7 mouse cellular contexts compared by ENCODE assay signal in the genomic region with DNA sequence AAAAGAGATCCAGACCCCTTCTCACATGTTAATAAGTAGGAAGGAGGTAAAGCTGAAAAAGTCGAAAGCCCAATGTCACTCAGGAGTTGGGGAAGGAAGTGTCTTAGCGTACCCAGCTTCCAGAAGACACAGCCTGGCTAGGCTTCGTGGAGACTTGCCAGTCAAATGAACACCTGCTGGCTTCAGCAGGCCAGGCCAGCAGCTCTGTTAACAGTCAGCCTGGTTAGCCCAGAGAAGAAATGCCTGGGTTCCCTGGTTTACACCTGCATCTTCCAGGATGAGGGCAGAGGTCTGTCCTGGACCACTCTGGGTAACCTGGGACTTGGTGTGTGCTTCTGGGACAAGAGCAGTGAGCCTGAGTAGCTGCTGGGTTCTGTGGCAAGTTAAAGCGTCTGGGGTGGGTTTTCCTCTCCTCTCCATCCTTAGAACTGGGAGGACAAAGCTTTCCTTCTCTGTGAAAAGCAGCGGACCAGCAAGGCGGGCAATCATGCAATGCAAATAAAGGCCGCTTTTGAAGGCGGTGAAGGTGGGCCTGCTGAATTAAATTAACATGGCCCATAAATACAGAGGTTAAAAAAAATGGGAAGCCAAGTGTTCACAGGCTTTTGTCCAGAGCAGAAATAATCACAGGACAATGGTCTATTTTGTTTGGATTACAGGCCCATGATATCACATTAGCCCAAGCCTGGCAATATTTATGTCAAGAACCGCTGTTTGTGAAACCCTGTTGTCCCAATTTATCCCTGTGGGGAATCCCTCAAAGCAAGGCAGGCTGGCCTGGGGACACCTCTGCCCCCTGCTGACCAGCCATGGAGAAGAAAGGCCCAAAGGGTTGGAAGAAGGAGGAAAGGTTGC.
DNase-seq lines count a peak whose midpoint lies in the region; ATAC-seq and TF ChIP-seq lines count a peak whose summit lies in the region.

No protein-coding gene starts in this region.

- TF ChIP-seq POLR2A in cerebellum, adult 2 months (IDR thresholded peaks at IDR 0.05; ENCODE audit: borderline replicate concordance, insufficient read depth, low read length): no peak

- no peak overlapping the region for H3K4me2 ChIP-seq in liver, postnatal 0 days (ENCODE audit: low read depth, low read length)
- H3K4me2 ChIP-seq in liver, embryonic 12.5 days: no peak overlapping the region
- 0 out of 2 replicates have a peak overlapping the region, but pooled peaks have one; percentile 5 for H3K4me2 ChIP-seq in hindbrain, embryonic 11.5 days (replicated peaks; ENCODE audit: low read depth, low read length)
- no peak overlapping the region for H3K4me2 ChIP-seq in intestine, embryonic 15.5 days (replicated peaks)

- H3K36me3 ChIP-seq in liver, postnatal 0 days (replicated peaks; ENCODE audit: insufficient read depth, low read length): no peaks in the 10 kb centered on the region
- no peaks in the 10 kb centered on the region for H3K36me3 ChIP-seq in liver, embryonic 12.5 days
- H3K36me3 ChIP-seq in hindbrain, embryonic 11.5 days (ENCODE audit: control insufficient read depth, insufficient read depth, low read length): no peaks in the 10 kb centered on the region
- H3K36me3 ChIP-seq in intestine, embryonic 15.5 days: no peaks in the 10 kb centered on the region

- no peak overlapping the region for H3K4me3 ChIP-seq in liver, postnatal 0 days (ENCODE audit: low read depth, low read length)
- H3K4me3 ChIP-seq in liver, embryonic 12.5 days: no peak overlapping the region
- no peak overlapping the region for H3K4me3 ChIP-seq in cerebellum, adult 2 months (replicated peaks; ENCODE audit: insufficient read depth, low read depth, low read length)
- H3K4me3 ChIP-seq in hindbrain, embryonic 11.5 days (ENCODE audit: low read depth, low read length): no peak overlapping the region
- no peak overlapping the region for H3K4me3 ChIP-seq in intestine, embryonic 15.5 days (replicated peaks)

- no peaks in the 10 kb centered on the region; the same call in 1 of the 2 replicates for H3K4me1 ChIP-seq in liver, postnatal 0 days (ENCODE audit: insufficient read depth)
- no peaks in the 10 kb centered on the region for H3K4me1 ChIP-seq in liver, embryonic 12.5 days
- H3K4me1 ChIP-seq in cerebellum, adult 2 months (ENCODE audit: control insufficient read depth, insufficient read depth, low read length): peaks cover 8% of the 10 kb centered on the region
- peaks cover 28% of the 10 kb centered on the region for H3K4me1 ChIP-seq in hindbrain, embryonic 11.5 days (replicated peaks; ENCODE audit: control insufficient read depth, insufficient read depth, low read length)
- no peaks in the 10 kb centered on the region for H3K4me1 ChIP-seq in intestine, embryonic 15.5 days (replicated peaks)

- peak; percentile 46 for TF ChIP-seq CTCF in liver, postnatal 0 days (IDR thresholded peaks at IDR 0.05; ENCODE audit: low read depth)
- TF ChIP-seq CTCF in cerebellum, adult 2 months (IDR thresholded peaks at IDR 0.05; ENCODE audit: borderline replicate concordance, insufficient read depth, low read depth, low read length): peak; percentile 22; the same call in 1 of the 2 replicates

- H3K27ac ChIP-seq in liver, postnatal 0 days (ENCODE audit: low read depth): no peak overlapping the region
- no peak overlapping the region for H3K27ac ChIP-seq in liver, embryonic 12.5 days
- no peak overlapping the region for H3K27ac ChIP-seq in cerebellum, adult 2 months (ENCODE audit: insufficient read depth, low read length)
- peak overlapping the region; percentile 79 for H3K27ac ChIP-seq in hindbrain, embryonic 11.5 days (ENCODE audit: low read depth, low read length)
- H3K27ac ChIP-seq in intestine, embryonic 15.5 days: no peak overlapping the region

- WGBS in liver, postnatal 0 days (ENCODE audit: insufficient replicate concordance): 63% methylated on average over 9 of the region's 9 CpGs
- 51% methylated on average over 9 of the region's 9 CpGs for WGBS in liver, embryonic 12.5 days (ENCODE audit: insufficient replicate concordance)
- whole genome bisulfite sequencing in cerebellum, adult 2 months: 54% methylated on average over 9 of the region's 9 CpGs
- 31% methylated on average over 9 of the region's 9 CpGs for WGBS in hindbrain, embryonic 11.5 days
- WGBS in intestine, embryonic 15.5 days: 63% methylated on average over 9 of the region's 9 CpGs

- no peak for TF ChIP-seq EP300 in liver, postnatal 0 days (IDR thresholded peaks at IDR 0.05; ENCODE audit: low read depth)

- no peak for DNase-seq in liver, postnatal 0 days
- peak; percentile 78 to 84 for DNase-seq in cerebellum, adult 2 months
- peak; percentile 57 for DNase-seq in hindbrain, embryonic 11.5 days (ENCODE audit: low spot score)
- DNase-seq in mesoderm, embryonic 11.5 days (ENCODE audit: low read depth, low spot score): peak; percentile 73

- ATAC-seq in liver, postnatal 0 days: no peak
- ATAC-seq in liver, embryonic 12.5 days: no peak
- ATAC-seq in hindbrain, embryonic 11.5 days (ENCODE audit: low FRiP score): peak; percentile 46; the same call in 1 of the 2 replicates
- ATAC-seq in intestine, embryonic 15.5 days: no peak
- ATAC-seq in granulocyte monocyte progenitor cell, adult 5-6 weeks (replicated peaks; ENCODE audit: poor library complexity, severe bottlenecking): no peak

- no peaks in the 10 kb centered on the region for H3K27me3 ChIP-seq in liver, postnatal 0 days (ENCODE audit: insufficient read depth, low read length)
- H3K27me3 ChIP-seq in liver, embryonic 12.5 days (replicated peaks): no peaks in the 10 kb centered on the region
- no peaks in the 10 kb centered on the region for H3K27me3 ChIP-seq in cerebellum, adult 2 months (ENCODE audit: control insufficient read depth, insufficient read depth, low read length)
- no peaks in the 10 kb centered on the region for H3K27me3 ChIP-seq in hindbrain, embryonic 11.5 days (ENCODE audit: control insufficient read depth, insufficient read depth, low read length)
- H3K27me3 ChIP-seq in intestine, embryonic 15.5 days (replicated peaks): no peaks in the 10 kb centered on the region

- no peak overlapping the region for H3K9ac ChIP-seq in liver, postnatal 0 days (replicated peaks)
- H3K9ac ChIP-seq in liver, embryonic 12.5 days: no peak overlapping the region
- H3K9ac ChIP-seq in hindbrain, embryonic 11.5 days (ENCODE audit: low read depth, low read length): no peak overlapping the region
- no peak overlapping the region for H3K9ac ChIP-seq in intestine, embryonic 15.5 days

- H3K9me3 ChIP-seq in liver, postnatal 0 days (ENCODE audit: low read length): no peaks in the 10 kb centered on the region
- H3K9me3 ChIP-seq in liver, embryonic 12.5 days (replicated peaks): no peaks in the 10 kb centered on the region
- H3K9me3 ChIP-seq in hindbrain, embryonic 11.5 days (ENCODE audit: control insufficient read depth, low read length): no peaks in the 10 kb centered on the region
- H3K9me3 ChIP-seq in intestine, embryonic 15.5 days: no peaks in the 10 kb centered on the region
